Mouse (Mus musculus) cerebellum, postnatal 36 days (tissue): ENCODE measurements around the gene Hs3st4.

Experiments
- DNase-seq, 2 experiments: peaks; one replicate each; pipeline ENCODE4 v3.0.0; 2021 to 2022; ENCODE audit warnings: mixed read lengths in 2 of 2

The Hs3st4 gene

DNA sequence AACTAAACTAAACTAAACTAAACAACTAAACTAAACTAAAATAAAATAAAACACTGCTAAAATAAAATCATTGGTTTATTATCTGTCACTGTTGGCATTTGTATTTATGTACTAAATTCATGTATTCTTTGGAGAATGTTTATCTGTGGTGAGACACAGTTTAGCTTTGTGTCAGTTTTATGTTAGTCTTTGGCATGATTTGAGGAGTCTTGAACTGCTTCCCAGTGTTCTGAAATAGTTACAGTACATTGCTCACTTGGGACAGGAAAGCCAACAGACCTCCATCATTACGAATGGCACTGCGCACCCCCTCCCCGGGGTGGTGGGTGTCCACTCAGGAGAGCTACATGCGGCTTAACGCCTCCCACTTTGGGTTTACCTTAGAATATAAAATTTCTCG, 158.6 kb downstream of the Hs3st4 start:
- DNase-seq, result no peak

DNA sequence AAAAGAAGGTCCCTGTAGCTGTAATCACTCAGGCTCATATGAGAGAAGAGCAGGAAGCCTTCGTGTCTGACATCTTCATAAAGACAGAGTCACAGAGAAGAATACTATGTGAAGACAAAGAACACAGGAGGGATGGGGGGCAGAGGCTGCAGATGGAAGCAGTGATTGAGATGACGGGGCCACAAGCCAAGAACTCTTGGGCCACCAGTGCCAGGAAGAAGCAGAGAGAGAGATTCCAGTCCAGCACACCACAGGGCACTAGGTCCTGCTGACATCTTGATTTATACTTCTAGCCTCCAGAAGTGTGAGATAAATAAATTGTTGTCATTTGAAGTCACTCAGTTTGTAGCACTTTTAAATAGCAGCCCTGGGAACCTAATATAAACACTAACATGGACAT, 168.2 kb downstream of the Hs3st4 start:
- peak; percentile 13 to 15 for DNase-seq

- DNase-seq, result no peak
Observed at GRCm38 (mm10) chr7:124163301-124163700, 180.6 kb downstream of the Hs3st4 start.

DNA sequence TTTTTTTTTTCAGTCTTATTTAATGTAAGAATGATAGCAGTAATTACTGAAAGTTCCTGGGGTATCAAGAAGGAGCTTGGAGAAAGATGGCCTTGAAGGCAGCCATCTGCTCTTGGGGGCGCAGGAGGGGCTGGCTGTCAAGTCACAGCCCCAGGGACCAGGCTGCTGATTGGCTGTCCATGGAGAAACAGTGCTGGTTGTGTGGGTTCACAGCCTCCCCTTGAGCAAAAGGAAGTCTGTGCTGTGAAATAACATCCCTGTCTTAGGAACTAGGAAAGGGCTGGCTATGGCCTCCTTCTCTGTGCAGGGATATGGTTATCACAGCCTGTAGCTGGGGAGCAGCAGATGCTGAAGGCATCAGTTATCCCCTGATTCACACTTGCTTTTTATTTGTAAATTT, 183.6 kb downstream of the Hs3st4 start:
- no peak for DNase-seq

- DNase-seq, result no peak
Observed at GRCm38 (mm10) chr7:124168796-124169195, 186.1 kb downstream of the Hs3st4 start.

DNA sequence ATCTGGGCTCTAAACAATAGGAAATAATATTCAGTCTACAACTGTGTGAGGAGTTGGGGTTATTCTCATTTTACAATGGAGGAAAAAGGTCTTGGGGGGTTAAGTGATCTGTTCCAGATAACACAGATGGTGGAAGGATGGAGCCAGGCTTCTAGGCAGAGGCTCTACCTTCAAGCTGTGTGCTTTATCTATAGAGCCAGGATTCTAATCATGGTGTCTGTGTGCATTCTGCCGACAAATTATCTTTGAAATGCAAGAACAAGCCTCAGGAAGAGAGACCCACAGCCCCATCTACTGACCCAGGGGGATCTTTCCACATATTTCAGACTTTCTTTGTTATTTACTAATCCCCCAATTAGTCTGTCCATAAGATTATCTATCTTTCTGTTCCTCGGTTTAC, 187.3 kb downstream of the Hs3st4 start:
- no peak for DNase-seq

GRCm38 (mm10) chr7:124171992-124172391, 189.3 kb downstream of the Hs3st4 start:
- DNase-seq, result no peak

GRCm38 (mm10) chr7:124180926-124181325, 198.3 kb downstream of the Hs3st4 start:
- DNase-seq, result no peak

DNA sequence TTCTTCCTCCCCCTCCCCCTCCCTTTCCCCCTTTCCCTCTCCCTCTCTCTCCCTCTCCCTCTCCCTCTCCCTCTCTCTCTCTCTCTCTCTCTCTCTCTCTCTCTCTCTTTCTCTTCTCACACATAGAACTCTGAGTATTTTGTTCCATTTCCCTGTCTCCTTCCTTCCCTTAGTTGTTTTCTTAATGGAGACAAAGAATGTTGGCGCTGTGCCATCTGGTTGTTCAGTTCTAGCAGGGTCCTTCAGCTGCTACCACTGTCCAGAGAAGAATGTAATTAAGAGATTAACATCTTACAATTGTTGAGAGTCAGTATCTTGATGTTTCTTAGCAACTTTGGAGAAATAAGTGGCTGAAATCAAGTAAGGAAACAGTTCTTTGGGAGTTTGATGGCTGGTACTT, 202.0 kb downstream of the Hs3st4 start:
- DNase-seq, result no peak

GRCm38 (mm10) chr7:124198811-124199570, 216.3 kb downstream of the Hs3st4 start:
- DNase-seq, result peak; percentile 26 to 37

DNA sequence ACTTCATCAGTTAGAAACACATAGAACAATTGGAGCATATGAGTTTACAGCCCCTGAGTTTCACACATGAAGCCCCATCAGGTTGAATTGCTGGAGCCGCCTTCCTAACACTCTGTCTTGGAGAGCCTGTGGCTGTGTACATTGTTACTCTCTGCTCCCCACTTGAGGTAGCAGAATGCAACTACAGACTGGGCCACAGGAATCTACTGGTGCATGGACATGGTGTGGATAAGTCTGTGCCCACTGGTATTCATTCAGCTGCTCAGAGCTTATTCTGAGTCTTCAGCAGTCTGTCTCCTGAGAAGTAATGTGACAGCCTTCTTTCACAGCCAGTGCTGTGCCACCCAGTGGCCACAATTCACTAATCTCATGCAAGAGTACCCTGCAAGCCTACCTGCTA, 234.3 kb downstream of the Hs3st4 start:
- no peak for DNase-seq

GRCm38 (mm10) chr7:124220556-124220955, 237.9 kb downstream of the Hs3st4 start:
- DNase-seq, result no peak

DNA sequence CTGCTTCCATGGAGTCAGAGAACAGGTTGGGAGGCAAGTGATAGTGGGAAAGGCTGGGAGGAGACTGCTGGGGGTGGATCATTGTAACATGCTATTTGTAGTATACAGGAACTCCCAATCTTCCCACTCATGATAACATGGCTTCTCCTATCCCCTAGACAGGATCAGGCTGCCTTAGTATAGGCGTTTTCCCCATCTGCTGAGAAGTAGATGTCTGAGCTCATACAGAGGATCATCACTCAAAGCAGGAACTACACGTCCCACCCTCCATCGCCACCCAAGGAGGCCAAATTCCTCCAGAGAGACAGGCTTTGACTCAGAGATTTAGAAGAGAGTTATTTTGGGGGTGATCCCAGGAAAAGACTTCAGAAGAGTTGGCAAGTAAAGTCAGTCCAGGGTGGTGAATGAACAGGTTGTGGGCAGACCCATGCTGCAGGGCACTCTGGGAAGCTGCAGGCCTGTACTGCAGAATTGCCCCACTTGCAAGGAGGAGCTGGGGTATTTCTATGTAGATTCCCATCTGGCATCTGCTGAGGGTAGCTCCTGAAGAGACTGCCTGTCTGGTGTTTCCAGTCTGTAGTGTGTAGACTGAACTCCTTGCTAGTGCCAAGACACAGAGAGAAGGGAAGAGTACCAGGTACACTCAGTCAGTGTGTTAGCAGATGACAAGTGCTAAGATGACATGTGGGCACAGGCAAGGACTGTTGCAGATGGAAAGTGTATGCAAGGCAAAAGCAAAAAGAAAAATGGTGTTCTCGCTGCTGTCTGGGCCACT, 255.4 kb downstream of the Hs3st4 start:
- DNase-seq, result no peak

DNA sequence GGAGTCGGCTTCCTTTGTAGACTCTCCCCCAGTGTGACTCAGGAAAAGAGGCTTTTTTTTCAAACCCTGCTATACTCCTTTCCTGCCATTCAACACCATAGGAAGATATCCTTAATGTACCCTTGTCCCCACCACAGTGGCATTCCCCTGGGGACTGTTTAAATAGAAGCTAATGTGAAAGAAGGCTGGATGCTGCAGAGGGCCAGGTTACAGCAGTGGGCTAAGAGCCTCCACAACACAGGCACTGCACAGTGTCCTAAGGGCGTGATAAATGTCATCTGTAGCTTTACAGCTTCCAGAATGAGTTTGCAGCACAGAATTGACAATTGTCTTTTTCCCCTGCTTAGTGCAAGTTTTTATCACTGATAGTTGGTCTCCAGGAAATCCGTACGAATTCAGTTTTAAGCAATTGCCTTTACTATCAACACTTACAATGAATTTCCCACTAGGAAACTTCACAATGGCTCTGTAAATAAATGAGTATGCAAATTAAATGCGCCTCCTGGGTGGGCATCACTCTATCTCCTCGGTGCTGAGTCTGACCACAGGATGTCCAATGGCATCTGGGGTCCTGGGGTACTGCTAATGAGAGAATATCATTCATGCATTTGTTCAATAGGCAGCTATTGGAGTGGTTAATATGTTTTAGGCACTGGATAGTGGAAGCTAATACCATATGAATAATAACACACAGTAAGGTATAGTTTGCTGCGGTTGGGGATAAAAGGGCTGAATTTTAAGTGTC, 257.4 kb downstream of the Hs3st4 start:
- DNase-seq, result no peak

DNA sequence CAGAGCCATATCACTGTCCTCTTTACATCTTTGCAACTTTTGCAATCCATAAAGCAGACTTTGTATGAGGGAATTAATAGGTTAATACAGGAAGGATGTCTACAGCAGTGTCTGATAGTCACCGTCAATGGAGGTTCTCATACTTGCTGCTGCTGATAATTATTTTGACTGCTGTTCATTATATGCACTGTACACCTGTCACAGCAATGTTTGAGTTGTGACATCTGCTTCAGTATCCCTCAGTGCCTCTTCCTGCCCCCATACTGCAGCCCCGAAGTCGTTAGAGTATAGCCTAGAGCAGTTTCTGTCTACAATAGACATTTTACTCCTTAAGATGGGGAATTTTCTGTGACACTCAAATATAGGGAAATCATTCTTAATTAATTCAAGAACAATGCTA, 267.2 kb downstream of the Hs3st4 start:
- no peak for DNase-seq

DNA sequence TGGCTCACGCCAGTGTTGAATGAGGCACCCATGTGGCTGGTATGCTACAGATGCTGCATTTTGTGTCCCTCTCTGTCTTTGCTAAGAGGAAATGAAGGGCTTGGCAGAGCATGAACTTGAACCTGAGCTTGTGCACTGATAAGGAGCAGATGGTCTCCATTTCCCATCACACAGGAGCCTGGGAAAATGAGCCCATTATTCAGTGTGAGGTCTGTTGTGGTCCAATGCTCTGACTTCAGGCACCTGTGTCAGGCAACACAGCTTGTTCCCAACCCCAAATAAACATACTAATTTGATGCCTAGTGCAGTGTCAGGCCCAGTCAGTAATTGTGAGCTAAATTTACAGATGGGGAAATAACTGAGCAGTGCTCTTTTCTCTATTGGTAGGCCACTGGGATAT, 267.9 kb downstream of the Hs3st4 start:
- DNase-seq, result no peak

- DNase-seq, result no peak
Observed at GRCm38 (mm10) chr7:124258419-124258818, 275.8 kb downstream of the Hs3st4 start.

DNA sequence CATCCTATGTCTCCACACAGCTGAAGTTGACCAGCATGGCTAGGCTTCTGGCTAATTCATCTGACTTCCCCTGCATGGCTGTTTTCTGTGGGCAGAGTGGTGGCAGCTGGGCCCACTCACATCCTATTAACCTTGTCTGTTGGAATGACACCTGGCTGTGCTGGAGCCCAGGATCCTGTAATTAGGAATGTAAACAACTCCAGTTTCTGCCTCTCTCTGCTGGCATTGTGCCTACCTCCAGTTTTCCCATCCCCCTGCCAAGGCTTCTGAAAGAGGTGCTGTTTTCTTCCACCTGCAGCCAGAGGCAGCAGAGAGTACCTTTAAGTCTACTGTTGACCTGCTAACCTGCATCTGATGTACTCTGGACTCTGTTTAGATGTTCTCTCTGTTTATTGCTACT, 288.1 kb downstream of the Hs3st4 start:
- no peak for DNase-seq

- DNase-seq, result no peak
Observed at GRCm38 (mm10) chr7:124289873-124290272, 307.2 kb downstream of the Hs3st4 start.

GRCm38 (mm10) chr7:124319451-124319850, 336.8 kb downstream of the Hs3st4 start:
- peak; percentile 18 to 59 for DNase-seq

GRCm38 (mm10) chr7:124335635-124336034, 353.0 kb downstream of the Hs3st4 start:
- no peak for DNase-seq

- no peak for DNase-seq
Observed at GRCm38 (mm10) chr7:124341510-124341909, 358.8 kb downstream of the Hs3st4 start.

DNA sequence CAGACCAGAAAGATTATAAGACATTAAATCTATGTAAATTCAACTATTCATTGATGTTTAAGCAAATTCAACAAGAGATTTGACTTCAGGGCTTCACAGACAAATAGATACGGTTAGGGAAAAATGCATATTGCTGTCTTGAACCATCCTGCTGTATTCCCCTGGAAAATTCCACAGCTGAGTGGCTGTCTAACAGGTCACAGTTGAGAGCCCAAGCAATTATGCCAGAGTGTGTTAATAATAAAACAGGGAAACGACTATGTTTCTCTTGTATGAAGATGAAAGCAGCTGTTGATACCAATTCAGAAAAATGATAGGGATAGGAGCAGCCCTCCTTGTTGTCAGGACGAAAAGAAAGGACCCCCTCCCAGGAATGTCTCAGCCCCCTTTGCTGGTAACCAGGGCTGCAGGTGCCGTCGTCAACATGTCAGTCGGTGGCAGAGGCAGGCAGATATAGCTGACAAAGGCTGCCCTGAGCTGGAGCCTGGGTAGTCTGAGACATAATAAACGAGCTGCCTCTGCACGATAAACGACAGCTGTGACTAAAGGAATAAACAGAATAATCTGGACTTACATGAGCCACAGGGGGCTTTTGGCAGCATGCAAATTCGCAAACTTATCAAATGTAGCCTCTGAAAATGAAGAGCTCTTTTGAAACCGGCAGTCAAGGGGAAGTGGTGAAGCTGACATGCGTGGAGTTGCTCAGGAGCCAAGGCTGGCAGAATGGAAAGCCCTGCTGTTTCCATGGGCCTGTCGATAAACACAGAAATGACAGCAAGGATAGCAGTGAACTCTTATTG, 364.7 kb downstream of the Hs3st4 start:
- DNase-seq, result peak in 1 of 2 experiments; percentile 7
